Comparison of ENCODE assay signal across 24 mouse cellular contexts in the genomic region with DNA sequence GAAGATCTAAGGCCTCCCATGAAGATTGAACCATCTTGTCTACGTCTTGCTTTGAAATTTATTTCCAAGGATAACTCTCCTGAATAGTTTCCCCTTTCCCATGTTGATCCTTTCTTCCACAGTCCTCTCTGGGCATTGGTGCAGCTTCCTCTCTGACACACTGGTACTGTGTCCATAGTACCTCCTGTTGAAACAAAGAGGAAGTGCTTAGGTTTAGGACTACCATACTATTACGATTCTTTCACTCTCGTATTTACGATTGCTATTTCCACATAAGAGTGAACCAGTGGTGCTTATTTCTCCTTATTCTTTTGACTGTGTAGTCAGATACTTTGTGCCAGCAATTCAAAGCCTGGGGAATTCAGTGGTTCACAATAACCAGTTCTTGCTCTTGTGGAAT.
"Had no signal": no experiment of that assay in that cellular context is flagged by ENCODE, and none has a peak within 500 bp of the region (broad histone marks: within the 10 kb centered on the region; RNA-seq: fewer than 3 reads in every experiment).

No protein-coding gene starts in this region.

- H3K4me3 ChIP-seq: gastrocnemius, adult 2 months; heart, embryonic 13.5 days; heart, embryonic 15.5 days; hindbrain, embryonic 13.5 days; kidney, embryonic 15.5 days; limb, embryonic 10.5 days; limb, embryonic 12.5 days; liver, embryonic 13.5 days had no signal

- H3K9me3 ChIP-seq: heart, embryonic 13.5 days; heart, embryonic 15.5 days; hindbrain, embryonic 13.5 days; kidney, embryonic 15.5 days; limb, embryonic 10.5 days; limb, embryonic 12.5 days; liver, embryonic 13.5 days had no signal

- H3K4me2 ChIP-seq: heart, embryonic 11.5 days; heart, embryonic 13.5 days; heart, embryonic 15.5 days; hindbrain, embryonic 13.5 days; kidney, embryonic 15.5 days; limb, embryonic 12.5 days; liver, embryonic 11.5 days; liver, embryonic 13.5 days had no signal

- H3K9ac ChIP-seq: heart, embryonic 13.5 days; heart, embryonic 15.5 days; hindbrain, embryonic 13.5 days; kidney, embryonic 15.5 days; limb, embryonic 12.5 days; liver, embryonic 13.5 days had no signal

- H3K36me3 ChIP-seq: heart, embryonic 13.5 days; heart, embryonic 15.5 days; hindbrain, embryonic 13.5 days; kidney, embryonic 15.5 days; limb, embryonic 10.5 days; limb, embryonic 12.5 days; liver, embryonic 13.5 days had no signal

- H3K4me1 ChIP-seq: heart, embryonic 13.5 days; heart, embryonic 15.5 days; hindbrain, embryonic 13.5 days; kidney, embryonic 15.5 days; limb, embryonic 10.5 days; limb, embryonic 12.5 days; liver, embryonic 13.5 days had no signal

- ATAC-seq: hindbrain, embryonic 16.5 days; intestine, embryonic 16.5 days had no signal

- DNase-seq: gastrocnemius, adult 2 months; gastrocnemius, postnatal 10 days; gastrocnemius, postnatal 25 days; heart, adult 18-20 months; heart, postnatal 14 days; heart, postnatal 36 days; kidney, adult 11 months; kidney, adult 2 months; kidney, adult 9 months; kidney, postnatal 14 days; kidney, postnatal 36 days; liver; liver, embryonic 13.5 days had no signal

- H3K27me3 ChIP-seq: heart, embryonic 13.5 days; heart, embryonic 15.5 days; hindbrain, embryonic 13.5 days; kidney, embryonic 15.5 days; limb, embryonic 12.5 days; liver, embryonic 13.5 days had no signal

- H3K27ac ChIP-seq: gastrocnemius, adult 2 months; heart, embryonic 13.5 days; heart, embryonic 15.5 days; hindbrain, embryonic 13.5 days; kidney, embryonic 15.5 days; kidney, postnatal 0 days; limb, embryonic 10.5 days; limb, embryonic 12.5 days; liver, embryonic 13.5 days had no signal
